Mouse (Mus musculus) midbrain, embryonic 10.5 days (tissue): ENCODE data around the gene Eif2ak3. TPM values are rescaled to one million over a fixed set of nuclear protein-coding genes. Genes with fewer than 3 reads are reported as not detected.

Source experiments
- DNase-seq: peaks from one replicate; pipeline ENCODE4 v3.0.0-alpha.2; 2017; ENCODE audit warnings: low spot score
- H3K27ac ChIP-seq: fragments of 300-500 bp; sonication (generic); replicated peaks from 2 replicates; pipeline ENCODE4 v1.5.1; 2016; ENCODE audit warnings: mild to moderate bottlenecking
- H3K27me3 ChIP-seq: fragments of 300-500 bp; sonication (generic); 2 replicates; pipeline ENCODE4 v1.6.1; 2016; ENCODE audit warnings: low read depth, mild to moderate bottlenecking; ENCODE audit not compliant: poor library complexity, severe bottlenecking
- H3K36me3 ChIP-seq: fragments of 300-500 bp; sonication (generic); 2 replicates; pipeline ENCODE4 v1.6.1; 2016; ENCODE audit warnings: mild to moderate bottlenecking, moderate library complexity
- H3K4me1 ChIP-seq: fragments of 300-500 bp; sonication (generic); 2 replicates; pipeline ENCODE4 v1.6.1; 2016
- H3K4me3 ChIP-seq: fragments of 300-500 bp; sonication (generic); 2 replicates; pipeline ENCODE4 v1.5.1; 2016; ENCODE audit warnings: mild to moderate bottlenecking, moderate library complexity
- H3K9me3 ChIP-seq: fragments of 300-500 bp; sonication (generic); replicated peaks from 2 replicates; pipeline ENCODE4 v1.6.1; 2016; ENCODE audit warnings: mild to moderate bottlenecking
- WGBS: fragments of 180-500 bp; shearing (Covaris S2); methylation state at CpG from one replicate; pipeline ENCODE4 v1.1.7; 2016; 5-methylcytosine and 5-hydroxymethylcytosine counted together
- polyA plus RNA-seq: library from polyadenylated mRNA; unstranded; fragments of >200 nt; fragmentation: Nextera tagmentation; extraction: Ambion mirVana; gene quantifications from 2 replicates; pipeline ENCODE4 v1.2.1, GENCODE M21; 2016

Eif2ak3 gene
- polyA plus RNA-seq = 8.0 and 8.8 TPM in 2 replicates

- no peaks in the 10 kb centered on the region for H3K36me3 ChIP-seq
- peaks cover 33% of the 10 kb centered on the region for H3K4me1 ChIP-seq
- under 1% methylated on average over 63 of the region's 63 CpGs for WGBS
- H3K4me3 ChIP-seq = peak within 1 kb of the TSS; percentile 94
- peak; percentile 97 for DNase-seq
- H3K9me3 ChIP-seq = no peaks in the 10 kb centered on the region
- H3K27ac ChIP-seq = peak within 1 kb of the TSS; percentile 89
- H3K27me3 ChIP-seq = no peaks in the 10 kb centered on the region
Observed at GRCm38 (mm10) chr6:70844002-70844804, at the start of gene Eif2ak3. Eif2ak3 (plus strand) TSS chr6:70844515.

- Histone ChIP-seq H3K27me3 (no peaks in the 10 kb centered on the region), H3K27ac (no peak overlapping the region), H3K36me3 (no peaks in the 10 kb centered on the region), H3K9me3 (no peaks in the 10 kb centered on the region), H3K4me3 (no peak overlapping the region), H3K4me1 (peaks cover 7% of the 10 kb centered on the region)
- 84% methylated on average over 6 of the region's 6 CpGs for WGBS
- DNase-seq = no peak
Observed at GRCm38 (mm10) chr6:70796940-70797339, 47.4 kb upstream of the Eif2ak3 start.

- Histone ChIP-seq H3K4me3 (no peak overlapping the region), H3K4me1 (peaks cover 4% of the 10 kb centered on the region), H3K27ac (no peak overlapping the region), H3K9me3 (no peaks in the 10 kb centered on the region), H3K36me3 (no peaks in the 10 kb centered on the region), H3K27me3 (no peaks in the 10 kb centered on the region)
- WGBS = 20% methylated on average over 9 of the region's 9 CpGs
- peak; percentile 66 for DNase-seq
Observed at GRCm38 (mm10) chr6:70797581-70798251, 46.6 kb upstream of the Eif2ak3 start.

GRCm38 (mm10) chr6:70804632-70805031 lies 39.7 kb upstream of the Eif2ak3 start:
- Histone ChIP-seq H3K27ac (no peak overlapping the region), H3K4me3 (no peak overlapping the region; the same call in 1 of the 2 replicates), H3K27me3 (0 out of 2 replicates have a peak, but pooled peaks cover 3% of the 10 kb centered on the region), H3K4me1 (peaks cover 15% of the 10 kb centered on the region), H3K36me3 (no peaks in the 10 kb centered on the region), H3K9me3 (no peaks in the 10 kb centered on the region)
- WGBS = 28% methylated on average over 3 of the region's 3 CpGs
- peak; percentile 50 for DNase-seq

GRCm38 (mm10) chr6:70805267-70805666 lies 39.0 kb upstream of the Eif2ak3 start:
- peak; percentile 61 for DNase-seq

GRCm38 (mm10) chr6:70805820-70806513 lies 38.3 kb upstream of the Eif2ak3 start:
- WGBS = 10% methylated on average over 13 of the region's 13 CpGs
- H3K4me3 ChIP-seq = 0 out of 2 replicates have a peak overlapping the region, but pooled peaks have one; percentile 18
- H3K36me3 ChIP-seq = no peaks in the 10 kb centered on the region

More at GRCm38 (mm10) chr6:70805267-70805666, 39.0 kb upstream of the Eif2ak3 start:
- Histone ChIP-seq H3K9me3 (no peaks in the 10 kb centered on the region), H3K27me3 (0 out of 2 replicates have a peak, but pooled peaks cover 3% of the 10 kb centered on the region), H3K4me1 (peaks cover 15% of the 10 kb centered on the region), H3K4me3 (peak overlapping the region; percentile 8; the same call in 1 of the 2 replicates), H3K27ac (no peak overlapping the region), H3K36me3 (no peaks in the 10 kb centered on the region)
- WGBS = 18% methylated on average over 7 of the region's 7 CpGs

GRCm38 (mm10) chr6:70806514-70806912 lies 37.8 kb upstream of the Eif2ak3 start:
- no peak for DNase-seq
- Histone ChIP-seq H3K27ac (no peak overlapping the region; the same call in 1 of the 2 replicates), H3K9me3 (no peaks in the 10 kb centered on the region), H3K36me3 (no peaks in the 10 kb centered on the region), H3K4me1 (peaks cover 15% of the 10 kb centered on the region), H3K27me3 (0 out of 2 replicates have a peak, but pooled peaks cover 3% of the 10 kb centered on the region), H3K4me3 (no peak overlapping the region)
- WGBS = 35% methylated on average over 1 of the region's 1 CpGs

More at GRCm38 (mm10) chr6:70805820-70806513, 38.3 kb upstream of the Eif2ak3 start:
- Histone ChIP-seq H3K9me3 (no peaks in the 10 kb centered on the region), H3K27ac (peak overlapping the region; percentile 17; the same call in 1 of the 2 replicates), H3K4me1 (peaks cover 15% of the 10 kb centered on the region), H3K27me3 (0 out of 2 replicates have a peak, but pooled peaks cover 3% of the 10 kb centered on the region)
- peak; percentile 74 for DNase-seq

GRCm38 (mm10) chr6:70810524-70810923 lies 33.8 kb upstream of the Eif2ak3 start:
- H3K27ac ChIP-seq = no peak overlapping the region
- no peaks in the 10 kb centered on the region for H3K36me3 ChIP-seq
- H3K4me1 ChIP-seq = peaks cover 22% of the 10 kb centered on the region
- 0 out of 2 replicates have a peak, but pooled peaks cover 3% of the 10 kb centered on the region for H3K27me3 ChIP-seq
- WGBS = 83% methylated on average over 1 of the region's 1 CpGs
- no peak for DNase-seq
- H3K9me3 ChIP-seq = no peaks in the 10 kb centered on the region
- H3K4me3 ChIP-seq = no peak overlapping the region

- H3K27me3 ChIP-seq = 0 out of 2 replicates have a peak, but pooled peaks cover under 1% of the 10 kb centered on the region
- no peak overlapping the region for H3K27ac ChIP-seq
- H3K36me3 ChIP-seq = no peaks in the 10 kb centered on the region
- H3K4me3 ChIP-seq = no peak overlapping the region
- peak; percentile 61 for DNase-seq
- WGBS = 26% methylated on average over 6 of the region's 6 CpGs
- H3K9me3 ChIP-seq = no peaks in the 10 kb centered on the region
- peaks cover 10% of the 10 kb centered on the region for H3K4me1 ChIP-seq
Observed at GRCm38 (mm10) chr6:70811557-70812525, 32.5 kb upstream of the Eif2ak3 start.

- Histone ChIP-seq H3K9me3 (no peaks in the 10 kb centered on the region), H3K27ac (no peak overlapping the region), H3K4me1 (peaks cover 10% of the 10 kb centered on the region), H3K4me3 (no peak overlapping the region), H3K36me3 (no peaks in the 10 kb centered on the region), H3K27me3 (no peaks in the 10 kb centered on the region)
- 42% methylated on average over 4 of the region's 4 CpGs for WGBS
- DNase-seq = no peak
Observed at GRCm38 (mm10) chr6:70812526-70812895, 31.8 kb upstream of the Eif2ak3 start.

- Histone ChIP-seq H3K4me1 (peaks cover 7% of the 10 kb centered on the region), H3K9me3 (no peaks in the 10 kb centered on the region), H3K27me3 (no peaks in the 10 kb centered on the region), H3K36me3 (no peaks in the 10 kb centered on the region), H3K4me3 (no peak overlapping the region), H3K27ac (no peak overlapping the region)
- no peak for DNase-seq
- 89% methylated on average over 18 of the region's 18 CpGs for WGBS
Observed at GRCm38 (mm10) chr6:70813921-70814628, 30.2 kb upstream of the Eif2ak3 start.
